Mouse (Mus musculus) T-helper 1 cell (primary cell): ENCODE measurements around the gene C2cd6.

Experiments used
- in situ Hi-C: fragments of 300-600 bp; cut with MboI, MseI; formaldehyde crosslinking; loops from one replicate; pipeline ENCODE4 v1.15.1; 2025; ENCODE audit warnings: high pct_unique_total_duplicates

Gene C2cd6

DNA sequence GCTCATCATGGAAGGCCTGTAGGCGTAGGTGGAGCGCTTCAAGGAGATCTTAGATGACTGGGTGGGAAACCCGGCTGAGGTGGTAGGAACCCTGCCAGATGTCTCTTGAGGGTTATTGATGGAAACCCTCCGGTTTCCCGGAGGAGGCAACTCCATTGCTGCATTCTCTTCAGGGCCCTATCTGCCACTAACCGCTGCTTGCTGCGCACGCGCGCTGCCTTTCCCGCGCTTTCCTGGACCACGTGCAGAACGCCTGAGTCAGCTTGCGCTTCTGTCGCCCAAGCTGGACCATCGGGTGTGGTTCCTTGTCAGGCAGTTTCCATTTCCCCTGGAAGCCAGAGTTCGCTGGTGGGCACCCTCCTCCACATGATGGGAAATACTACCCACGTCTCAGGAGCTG, at the start of gene C2cd6:
Gene C2cd6, minus strand, starts transcription at position 196 of the 400 bp plus-strand sequence.
- in situ Hi-C loops, result loop anchor here (25.0 kb wide), 1 partner anchor 1057 kb away; the partner anchor contains the start of gene Aox1

DNA sequence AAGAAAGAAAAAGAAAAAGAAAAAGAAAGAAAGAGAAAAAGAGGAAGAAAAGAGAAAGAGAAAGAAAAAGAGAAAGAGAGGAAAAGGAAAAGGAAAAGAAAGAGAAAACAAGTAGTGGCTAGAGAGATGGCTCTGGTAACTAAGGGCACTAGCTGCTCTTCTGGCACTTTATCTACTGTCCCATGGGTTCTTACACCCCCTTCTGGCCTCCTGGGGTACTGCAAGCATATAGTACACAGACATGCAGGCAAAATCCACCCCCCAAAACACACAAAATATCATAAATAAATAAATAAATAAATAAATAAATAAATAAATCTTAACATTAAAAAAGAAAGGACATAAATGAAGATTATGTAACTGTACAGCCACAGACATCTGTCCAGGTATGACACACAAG, 48.1 kb upstream of the C2cd6 start:
- in situ Hi-C loops, result loop anchor here (5.0 to 10.0 kb wide), 2 partner anchors 126 to 378 kb away; no protein-coding TSS in a partner anchor

DNA sequence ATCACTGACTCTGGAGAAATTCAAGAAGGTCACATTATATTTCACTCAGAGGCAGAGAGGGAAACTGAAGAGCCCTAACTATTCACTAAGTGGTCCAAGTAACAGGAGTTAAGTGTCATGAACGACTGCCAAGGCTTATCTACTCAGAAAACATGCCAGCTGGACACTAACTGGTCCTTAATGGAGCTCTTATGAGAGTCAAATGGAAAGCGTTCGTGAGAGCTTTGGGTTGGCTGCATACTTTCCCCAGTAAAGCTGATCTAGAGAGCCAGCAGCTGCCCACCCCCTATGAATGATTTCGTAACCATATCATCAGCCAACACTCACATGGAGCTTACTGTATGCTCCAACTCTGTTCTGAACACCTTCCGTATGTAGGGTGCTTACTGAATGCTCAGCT, 39.7 kb upstream of the C2cd6 start:
- in situ Hi-C loops, result no loop called here

DNA sequence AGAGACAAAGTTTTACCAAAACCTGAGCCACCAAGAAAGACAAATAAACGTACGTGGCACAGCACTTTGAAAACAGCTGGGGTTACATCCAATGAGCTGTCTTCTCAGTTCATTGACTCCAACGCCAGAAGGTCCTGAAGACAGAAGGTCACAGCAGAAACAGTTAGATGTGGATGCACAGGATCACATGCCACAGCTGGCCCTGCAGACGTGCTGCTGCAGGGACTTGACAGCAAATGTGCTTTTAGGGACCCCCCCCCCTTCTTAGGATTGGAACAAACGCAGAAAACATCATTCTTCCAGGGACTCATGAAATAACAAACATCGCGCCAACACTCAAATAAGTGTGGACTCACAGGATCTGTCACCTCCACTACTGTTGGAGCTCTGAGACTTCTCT, 34.2 kb upstream of the C2cd6 start:
- in situ Hi-C loops, result no loop called here

DNA sequence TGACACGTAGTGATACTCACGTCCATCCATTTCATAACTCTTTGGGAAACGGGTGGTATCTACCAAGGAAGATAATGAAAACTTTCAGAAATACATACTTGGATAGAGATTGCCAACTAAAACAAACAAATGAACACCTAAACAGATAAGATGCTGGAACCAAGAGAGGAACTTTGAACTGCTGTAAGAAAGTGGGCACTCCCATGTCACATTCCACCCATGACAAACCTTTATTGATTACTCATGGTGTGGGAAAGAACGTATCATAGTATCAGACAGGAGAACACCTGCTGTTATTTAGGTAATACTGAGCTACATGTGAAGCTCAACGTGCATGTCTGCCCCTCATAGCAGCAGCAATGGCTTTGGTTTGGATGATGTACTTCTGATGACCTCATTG, 30.9 kb upstream of the C2cd6 start:
- in situ Hi-C loops, result no loop called here

DNA sequence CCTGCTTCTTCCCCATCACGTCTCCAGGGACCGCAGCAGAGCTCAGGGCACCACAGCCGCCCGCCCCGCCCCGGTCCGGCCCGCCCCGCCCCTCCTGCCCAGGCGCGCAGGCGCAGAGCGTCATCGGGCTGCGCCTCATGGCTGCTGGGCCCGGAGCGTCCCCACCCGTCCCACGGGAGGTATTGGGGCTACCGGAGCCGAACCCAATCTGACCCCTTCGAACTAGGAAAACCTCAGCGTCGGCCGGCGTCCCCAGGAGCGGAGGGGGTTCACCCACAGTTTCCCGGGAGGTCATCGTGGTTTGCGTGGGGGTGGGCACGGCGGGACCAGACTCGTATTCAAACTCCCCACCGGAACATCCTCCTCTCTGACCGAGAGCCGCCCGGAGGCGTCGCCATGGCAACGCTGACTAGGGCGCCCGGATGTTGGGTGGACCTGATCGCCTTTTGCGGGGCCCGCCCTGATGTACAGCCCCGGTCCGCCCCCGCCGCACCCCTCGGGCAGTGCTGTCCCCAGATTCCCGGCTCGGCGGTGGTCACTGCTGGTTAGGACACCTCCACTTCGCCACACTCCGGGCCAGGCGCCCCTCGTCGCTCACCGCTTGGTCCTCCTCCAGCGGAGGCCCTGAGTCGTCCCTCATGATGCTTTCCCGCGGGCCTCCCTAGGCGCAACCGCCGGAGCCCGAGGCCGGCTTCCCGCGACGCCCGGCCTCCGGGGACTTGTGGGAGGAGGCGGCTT, 25.2 kb upstream of the C2cd6 start, which contains the start of gene Tmem237:
Gene Tmem237, minus strand, starts transcription at position 689 of the 738 bp plus-strand sequence.
- in situ Hi-C loops, result no loop called here

DNA sequence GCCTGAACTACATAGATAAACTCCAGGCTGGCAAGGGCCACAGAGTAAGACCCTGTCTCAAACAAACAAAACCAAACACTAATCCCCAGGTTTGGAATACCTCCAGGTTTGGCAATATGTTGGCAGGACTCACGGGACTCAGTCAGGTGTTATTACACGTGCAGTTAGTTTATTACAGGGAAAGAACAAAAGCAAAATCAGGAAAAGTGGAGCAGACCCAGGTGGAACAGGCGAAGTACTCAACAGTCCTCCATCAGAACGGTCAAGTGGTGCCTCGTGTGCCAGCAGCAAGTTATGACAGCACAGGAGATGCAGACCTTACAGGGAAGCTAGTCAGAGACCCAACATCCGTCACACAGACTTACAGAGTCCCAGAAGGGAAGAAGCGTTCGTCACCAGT, 15.8 kb upstream of the C2cd6 start:
- in situ Hi-C loops, result no loop called here

DNA sequence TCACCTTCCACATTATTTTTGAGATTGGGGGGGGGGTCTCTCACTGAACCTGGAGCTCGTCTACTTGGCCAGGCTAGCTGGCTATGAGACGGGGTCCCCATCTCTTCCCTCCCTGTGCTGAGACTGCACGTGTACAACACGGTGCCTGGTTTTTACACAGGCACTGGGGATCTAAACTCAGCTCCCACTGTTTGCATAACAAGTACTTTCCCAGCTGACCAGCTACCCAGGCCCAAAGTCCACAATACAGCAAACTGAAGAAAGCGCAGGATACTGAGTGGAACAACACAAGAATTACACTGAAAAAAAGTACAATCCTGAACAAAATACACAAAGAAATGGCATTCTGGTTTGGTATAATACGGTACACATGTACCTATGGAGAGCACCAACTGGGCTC, 7.4 kb upstream of the C2cd6 start:
- in situ Hi-C loops, result no loop called here

DNA sequence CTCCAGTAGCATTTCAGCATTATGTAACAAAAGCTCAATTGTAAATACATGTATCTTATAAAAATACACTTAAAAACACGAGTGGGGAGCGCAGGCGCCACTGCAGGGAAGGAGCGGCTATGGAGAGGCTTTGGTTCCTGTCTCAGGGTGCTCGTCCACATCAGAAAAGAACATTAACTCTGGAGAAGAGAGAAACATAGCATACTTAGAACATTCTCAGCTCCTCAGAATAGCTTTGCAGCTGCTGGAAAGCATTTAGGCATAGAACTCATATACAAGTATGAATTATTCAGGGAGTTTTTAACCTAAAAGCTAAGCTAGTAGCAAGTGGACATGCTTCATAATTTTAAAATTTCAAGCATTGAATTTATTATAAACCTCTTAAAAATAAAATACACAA, 6.3 kb upstream of the C2cd6 start:
- in situ Hi-C loops, result no loop called here

DNA sequence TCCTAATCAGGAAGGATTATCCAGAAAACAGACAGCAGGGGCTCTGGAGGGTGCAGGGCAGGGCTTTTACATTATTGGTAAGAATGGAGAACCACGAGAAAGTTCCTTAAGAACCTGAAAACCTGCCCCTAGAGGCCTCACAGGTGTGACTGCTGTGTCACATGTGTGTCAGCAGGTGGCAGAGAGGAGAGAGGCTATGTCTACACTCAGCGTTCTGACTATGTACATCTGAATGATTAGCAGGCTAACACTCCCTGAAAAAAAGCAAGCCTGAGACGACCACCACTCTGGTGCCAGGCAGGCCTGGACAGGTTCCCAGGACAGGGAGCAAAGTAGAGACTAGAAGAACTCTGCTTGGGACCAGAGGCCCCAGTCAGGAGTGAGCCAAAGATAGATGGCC, 23.8 kb downstream of the C2cd6 start:
- in situ Hi-C loops, result no loop called here

DNA sequence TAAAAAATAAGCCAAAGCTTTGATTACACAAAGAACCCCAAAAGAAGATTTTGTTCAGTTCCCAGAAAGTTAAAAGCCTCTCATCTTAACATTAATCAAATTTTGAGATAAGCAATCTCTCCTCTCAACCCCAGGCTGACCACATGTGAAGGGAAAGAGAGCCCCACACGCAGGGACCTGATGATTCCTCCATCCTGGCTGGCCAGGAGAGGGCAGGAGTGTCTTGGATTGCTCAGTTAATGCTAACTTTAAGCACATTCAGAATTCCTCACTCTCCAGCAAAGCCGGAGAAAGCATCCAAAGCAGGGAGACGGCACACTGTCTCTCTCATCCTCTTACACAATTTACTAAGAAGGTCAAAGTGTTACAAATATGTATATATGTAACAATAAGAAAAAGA, 26.7 kb downstream of the C2cd6 start:
- in situ Hi-C loops, result no loop called here

DNA sequence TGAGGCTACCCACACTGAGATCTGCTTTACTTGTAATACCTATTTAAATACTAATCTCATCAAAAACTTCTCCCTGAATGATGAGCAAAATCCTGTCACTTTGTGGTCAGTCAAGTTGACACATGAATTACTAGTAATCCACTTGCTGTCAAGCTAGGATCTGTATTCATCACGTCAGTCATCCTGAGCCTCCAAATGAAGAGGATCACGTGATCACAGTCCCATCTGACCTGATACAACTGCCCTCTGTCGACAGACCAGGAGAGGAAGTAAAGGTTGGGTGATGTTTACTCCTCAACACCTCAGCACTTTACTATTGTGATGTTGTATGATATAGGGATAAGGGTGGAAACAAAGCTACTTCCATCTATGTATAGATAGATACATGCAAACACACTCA, 31.0 kb downstream of the C2cd6 start:
- in situ Hi-C loops, result no loop called here

DNA sequence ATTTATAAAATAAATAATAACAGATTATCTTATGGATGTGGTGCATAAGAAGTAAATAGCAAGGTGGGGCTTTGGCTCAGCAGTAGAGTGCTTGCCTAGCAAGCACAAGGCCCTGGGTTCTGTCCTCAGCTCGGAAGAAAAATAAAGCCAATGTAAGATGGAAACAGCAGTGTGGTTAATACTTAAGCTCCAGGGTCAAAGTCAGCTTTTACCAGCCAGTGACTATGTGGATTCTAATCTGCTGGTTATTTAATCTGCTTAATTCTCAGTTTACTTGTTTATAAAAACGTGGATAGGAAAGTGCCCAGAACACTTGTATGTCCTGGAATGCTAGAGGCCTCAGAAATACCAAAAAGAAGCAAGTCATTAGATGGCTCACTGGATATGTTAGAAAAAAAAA, 37.7 kb downstream of the C2cd6 start:
- in situ Hi-C loops, result no loop called here

DNA sequence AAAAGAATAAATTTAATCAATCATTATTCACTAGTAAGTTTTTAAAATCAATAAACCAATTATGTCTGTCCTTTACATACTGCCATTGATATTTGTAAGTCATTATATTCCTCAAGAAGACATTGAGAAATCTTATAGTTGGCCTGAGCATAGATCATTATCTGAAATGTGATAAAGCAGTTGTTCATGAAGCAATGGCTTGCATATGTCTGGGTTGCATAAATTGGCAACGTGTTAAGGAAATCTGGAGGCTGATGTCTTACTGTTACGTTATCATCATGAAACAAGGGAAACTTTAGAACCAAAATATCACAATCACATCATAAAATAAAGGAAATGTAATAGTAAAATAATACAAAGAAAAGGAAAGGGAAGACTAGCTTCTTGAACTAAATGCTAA, 43.4 kb downstream of the C2cd6 start:
- in situ Hi-C loops, result no loop called here

DNA sequence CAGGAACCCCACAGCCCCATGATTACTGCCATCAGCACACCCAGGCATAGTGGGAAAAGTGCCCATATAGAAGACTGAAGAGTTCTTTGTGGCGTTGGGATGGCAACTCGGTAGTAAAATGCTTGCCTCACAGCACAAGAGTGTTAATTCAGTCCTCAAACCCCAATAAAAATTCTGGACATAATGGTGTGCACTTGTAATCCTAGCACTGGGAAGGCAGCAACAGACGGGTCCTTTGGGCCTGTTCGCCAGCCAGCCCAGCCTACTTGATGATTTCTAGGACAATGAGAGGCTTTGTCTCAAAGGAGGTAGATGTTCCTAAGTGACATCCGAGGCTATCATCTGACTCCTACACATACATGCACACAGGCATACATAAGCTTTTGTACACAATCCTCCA, 57.0 kb downstream of the C2cd6 start:
- in situ Hi-C loops, result no loop called here

DNA sequence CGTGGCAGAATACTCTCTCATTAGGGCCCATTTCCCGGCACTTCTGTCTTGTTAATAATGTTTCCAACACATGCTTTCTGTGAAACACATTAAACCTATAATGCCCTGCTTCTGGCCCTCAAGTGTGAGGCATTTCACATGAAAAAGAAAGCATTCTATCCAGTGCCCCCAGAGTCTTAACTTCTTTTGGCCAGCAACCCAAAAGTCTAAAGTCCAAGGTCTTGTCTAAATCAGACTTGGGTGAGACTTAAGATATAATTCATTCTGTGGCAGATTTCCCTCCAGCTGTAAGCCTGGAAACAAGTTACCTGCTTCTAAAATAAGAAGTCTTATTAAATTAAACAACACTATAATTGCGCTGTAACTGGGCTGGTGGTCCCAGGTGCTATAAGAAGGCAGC, 73.1 kb downstream of the C2cd6 start:
- in situ Hi-C loops, result no loop called here

DNA sequence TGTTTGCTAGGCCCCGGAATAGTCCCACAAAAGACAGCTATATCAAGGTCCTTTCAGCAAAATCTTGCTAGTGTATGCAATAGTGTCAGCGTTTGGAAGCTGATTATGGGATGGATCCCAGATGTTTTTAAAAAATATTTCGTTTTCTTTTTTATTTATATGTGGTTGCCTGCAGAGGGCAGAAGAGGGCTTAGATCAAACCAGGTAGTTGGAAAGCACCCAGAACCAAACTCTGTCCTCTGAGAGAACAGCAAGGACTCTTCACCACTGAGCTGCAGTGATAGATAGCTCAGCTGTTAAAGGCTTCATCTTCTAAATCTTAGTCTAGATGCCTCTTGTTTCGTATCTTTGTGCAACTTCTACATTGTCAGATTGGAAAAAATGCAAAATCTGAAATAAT, 85.5 kb downstream of the C2cd6 start:
- in situ Hi-C loops, result loop anchor here (5.0 kb wide), 1 partner anchor 233 kb away; no protein-coding TSS in a partner anchor
